Mouse (Mus musculus) heart, postnatal 0 days (tissue): ENCODE data around the gene Gsta4.
"Not testable (repeated sequence)": the region's sequence is repeated elsewhere in the genome, so short reads cannot be mapped to it uniquely, and the experiment has no call there.

ENCODE experiments used
- CTCF ChIP-seq: IDR thresholded peaks from 2 replicates; pipeline ENCODE4 v1.5.1; 2016; ENCODE audit warnings: antibody characterized with exemption, control low read depth, low read depth
- EP300 ChIP-seq: IDR thresholded peaks from 2 replicates; pipeline ENCODE4 v1.6.1; 2016; ENCODE audit warnings: antibody characterized with exemption, low read depth

DNA sequence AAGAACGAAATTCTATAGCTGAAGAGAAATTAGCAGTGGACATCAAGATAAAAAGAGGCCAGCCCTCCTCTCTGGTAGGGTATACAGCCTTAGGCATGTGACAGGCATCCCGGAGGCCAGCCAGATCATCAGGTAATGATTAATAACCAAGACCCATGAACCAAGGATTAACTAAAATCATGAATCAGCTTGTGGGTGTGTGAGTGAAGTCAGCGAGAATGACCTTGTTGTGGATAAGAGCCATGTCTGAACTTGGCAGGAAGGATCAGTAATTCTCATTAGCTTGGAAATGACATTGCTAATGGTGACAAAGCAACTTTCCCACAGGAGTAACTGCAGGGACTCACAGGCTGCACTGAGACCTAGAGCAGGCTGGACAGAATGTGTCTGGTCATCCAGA, 47.1 kb downstream of the Gsta4 start:
- not testable (repeated sequence) for TF ChIP-seq CTCF, EP300
